ENCODE assay signal across 7 mouse cellular contexts in genomic region chr3:152089178-152089577, GRCm38 (mm10).
DNase-seq lines count a peak whose midpoint lies in the region; ATAC-seq and TF ChIP-seq lines count a peak whose summit lies in the region.

No protein-coding gene starts in this region.

- WGBS in liver, embryonic 12.5 days (ENCODE audit: insufficient replicate concordance) = 12% methylated on average over 4 of the region's 4 CpGs
- WGBS in hindbrain, embryonic 10.5 days = 6% methylated on average over 4 of the region's 4 CpGs
- 6% methylated on average over 4 of the region's 4 CpGs for WGBS in limb, embryonic 13.5 days
- 7% methylated on average over 4 of the region's 4 CpGs for WGBS in neural tube, embryonic 11.5 days

- TF ChIP-seq POLR2A in MEL (IDR thresholded peaks at IDR 0.05; ENCODE audit: control insufficient read depth in 1 of 2, insufficient read depth in 1 of 2, low read depth in 1 of 2, low read length in 2 of 2, poor library complexity in 1 of 2) = no peak

- ATAC-seq in liver, embryonic 12.5 days = no peak
- 0 out of 2 replicates have a peak, but pooled peaks have one; percentile 15 for ATAC-seq in limb, embryonic 13.5 days (ENCODE audit: low FRiP score, low read depth)
- ATAC-seq in neural tube, embryonic 11.5 days (ENCODE audit: insufficient read depth, low FRiP score, low TSS enrichment) = peak; percentile 62; the same call in 1 of the 2 replicates

- H3K9ac ChIP-seq in liver, embryonic 12.5 days = no peak overlapping the region
- no peak overlapping the region for H3K9ac ChIP-seq in MEL (ENCODE audit: control insufficient read depth, low read depth, low read length, poor library complexity, severe bottlenecking)
- no peak overlapping the region for H3K9ac ChIP-seq in limb, embryonic 13.5 days
- H3K9ac ChIP-seq in neural tube, embryonic 11.5 days (ENCODE audit: low read length) = no peak overlapping the region

- peak; percentile 83 to 92 (median 84) for TF ChIP-seq CTCF in MEL (IDR thresholded peaks at IDR 0.05 in 2 of 3, conservative IDR thresholded peaks at IDR 0.05 in 1 of 3; ENCODE audit: control insufficient read depth in 1 of 3, insufficient read depth in 1 of 3, low read depth in 2 of 3, low read length in 3 of 3, poor library complexity in 1 of 3, severe bottlenecking in 1 of 3)

- DNase-seq in liver = peak; percentile 45
- DNase-seq in MEL (ENCODE audit: low read depth, low spot score) = no peak
- peak; percentile 29 for DNase-seq in c-Kit-positive CD71-positive TER-119-positive erythroid progenitor cells, embryonic 14.5 days (ENCODE audit: low spot score)
- DNase-seq in hindbrain, embryonic 10.5 days (ENCODE audit: low spot score) = peak; percentile 45
- peak; percentile 41 for DNase-seq in neural tube, embryonic 11.5 days (ENCODE audit: low spot score)

- H3K27me3 ChIP-seq in liver, embryonic 12.5 days (replicated peaks) = peaks cover 15% of the 10 kb centered on the region; the same call in 1 of the 2 replicates
- H3K27me3 ChIP-seq in MEL (ENCODE audit: control insufficient read depth in 1 of 2, insufficient read depth in 2 of 2, low read length in 2 of 2) = no peaks in the 10 kb centered on the region; a peak in 2 of 4 replicates
- H3K27me3 ChIP-seq in hindbrain, embryonic 10.5 days (ENCODE audit: insufficient read depth, poor library complexity, severe bottlenecking) = 0 out of 2 replicates have a peak, but pooled peaks cover 5% of the 10 kb centered on the region
- H3K27me3 ChIP-seq in limb, embryonic 13.5 days = no peaks in the 10 kb centered on the region
- no peaks in the 10 kb centered on the region for H3K27me3 ChIP-seq in neural tube, embryonic 11.5 days (ENCODE audit: control insufficient read depth, insufficient read depth, low read length)

- no peak overlapping the region for H3K27ac ChIP-seq in liver, embryonic 12.5 days
- H3K27ac ChIP-seq in MEL (ENCODE audit: control insufficient read depth, low read depth, low read length) = no peak overlapping the region
- H3K27ac ChIP-seq in hindbrain, embryonic 10.5 days = no peak overlapping the region
- H3K27ac ChIP-seq in limb, embryonic 13.5 days = no peak overlapping the region
- no peak overlapping the region for H3K27ac ChIP-seq in neural tube, embryonic 11.5 days (ENCODE audit: low read depth, low read length)

- H3K4me2 ChIP-seq in liver, embryonic 12.5 days = no peak overlapping the region
- no peak overlapping the region; the same call in 1 of the 2 replicates for H3K4me2 ChIP-seq in limb, embryonic 13.5 days (replicated peaks)
- no peak overlapping the region for H3K4me2 ChIP-seq in neural tube, embryonic 11.5 days (ENCODE audit: low read depth)

- no peaks in the 10 kb centered on the region for H3K4me1 ChIP-seq in liver, embryonic 12.5 days
- no peaks in the 10 kb centered on the region for H3K4me1 ChIP-seq in MEL (ENCODE audit: control insufficient read depth in 1 of 2, insufficient read depth in 2 of 2, low read length in 2 of 2)
- no peaks in the 10 kb centered on the region; the same call in 1 of the 2 replicates for H3K4me1 ChIP-seq in hindbrain, embryonic 10.5 days (replicated peaks)
- no peaks in the 10 kb centered on the region for H3K4me1 ChIP-seq in limb, embryonic 13.5 days
- H3K4me1 ChIP-seq in neural tube, embryonic 11.5 days (ENCODE audit: control insufficient read depth, insufficient read depth, low read length) = no peaks in the 10 kb centered on the region

- TF ChIP-seq EP300 in MEL (IDR thresholded peaks at IDR 0.05; ENCODE audit: low read depth in 1 of 2, low read length in 2 of 2) = no peak

- no peaks in the 10 kb centered on the region for H3K79me2 ChIP-seq in MEL (ENCODE audit: control insufficient read depth, insufficient read depth, low read length, poor library complexity)

- no peaks in the 10 kb centered on the region for H3K9me3 ChIP-seq in liver, embryonic 12.5 days (replicated peaks)
- no peaks in the 10 kb centered on the region for H3K9me3 ChIP-seq in MEL (replicated peaks; ENCODE audit: insufficient read depth, low read length)
- H3K9me3 ChIP-seq in hindbrain, embryonic 10.5 days = no peaks in the 10 kb centered on the region
- H3K9me3 ChIP-seq in limb, embryonic 13.5 days = peaks cover 3% of the 10 kb centered on the region; the same call in 1 of the 2 replicates
- H3K9me3 ChIP-seq in neural tube, embryonic 11.5 days (ENCODE audit: control insufficient read depth, low read length) = no peaks in the 10 kb centered on the region

- no peak overlapping the region for H3K4me3 ChIP-seq in liver, embryonic 12.5 days
- no peak overlapping the region for H3K4me3 ChIP-seq in MEL (ENCODE audit: control insufficient read depth in 1 of 2, insufficient read depth in 1 of 2, low read depth in 2 of 2, low read length in 2 of 2)
- H3K4me3 ChIP-seq in hindbrain, embryonic 10.5 days = no peak overlapping the region
- H3K4me3 ChIP-seq in limb, embryonic 13.5 days = no peak overlapping the region
- H3K4me3 ChIP-seq in neural tube, embryonic 11.5 days (ENCODE audit: low read depth, low read length) = no peak overlapping the region

- no peaks in the 10 kb centered on the region for H3K36me3 ChIP-seq in liver, embryonic 12.5 days
- H3K36me3 ChIP-seq in MEL (ENCODE audit: control insufficient read depth in 1 of 2, insufficient read depth in 2 of 2, low read length in 2 of 2) = no peaks in the 10 kb centered on the region
- H3K36me3 ChIP-seq in hindbrain, embryonic 10.5 days = no peaks in the 10 kb centered on the region
- H3K36me3 ChIP-seq in limb, embryonic 13.5 days = no peaks in the 10 kb centered on the region
- no peaks in the 10 kb centered on the region for H3K36me3 ChIP-seq in neural tube, embryonic 11.5 days (ENCODE audit: control insufficient read depth, insufficient read depth, low read length)

- TF ChIP-seq RAD21 in MEL (IDR thresholded peaks at IDR 0.05; ENCODE audit: low read depth, low read length) = peak; percentile 90

TF ChIP-seq in MEL, 35 proteins besides CTCF, POLR2A, EP300 and RAD21:
- TF ChIP-seq CHD1 (IDR thresholded peaks at IDR 0.05; ENCODE audit: low read depth, low read length) (no peak), ZC3H11A (IDR thresholded peaks at IDR 0.05; ENCODE audit: low read depth, low read length) (peak; percentile 67), ELF1 (IDR thresholded peaks at IDR 0.05; ENCODE audit: low read depth, low read length) (0 out of 2 replicates have a peak, but pooled peaks have one; percentile 19), JUND (IDR thresholded peaks at IDR 0.05; ENCODE audit: low read depth, low read length) (no peak), MEF2A (IDR thresholded peaks at IDR 0.05; ENCODE audit: extremely low read depth, insufficient replicate concordance, low read depth, low read length, poor library complexity, severe bottlenecking) (no peak), UBTF (IDR thresholded peaks at IDR 0.05; ENCODE audit: borderline replicate concordance, insufficient read depth, low read depth, low read length) (no peak), MXI1 (IDR thresholded peaks at IDR 0.05; ENCODE audit: low read depth, low read length) (no peak), POLR2AphosphoS5 (IDR thresholded peaks at IDR 0.05; ENCODE audit: borderline replicate concordance, low read depth, low read length) (no peak), MAFK (IDR thresholded peaks at IDR 0.05; ENCODE audit: borderline replicate concordance, low read depth, low read length) (no peak), KAT2A (conservative IDR thresholded peaks at IDR 0.05; ENCODE audit: low read depth, low read length) (no peak), BHLHE40 (IDR thresholded peaks at IDR 0.05; ENCODE audit: borderline replicate concordance, low read depth, low read length) (no peak), SMC3 (IDR thresholded peaks at IDR 0.05; ENCODE audit: low read depth, low read length) (peak; percentile 76), NRF1 (IDR thresholded peaks at IDR 0.05; ENCODE audit: insufficient read depth, low read depth, low read length, poor library complexity, severe bottlenecking) (no peak), USF2 (IDR thresholded peaks at IDR 0.05; ENCODE audit: borderline replicate concordance in 1 of 2, insufficient read depth in 1 of 2, low read depth in 1 of 2, low read length in 2 of 2) (no peak), GABPA (IDR thresholded peaks at IDR 0.05; ENCODE audit: low read depth, low read length) (no peak), TBP (IDR thresholded peaks at IDR 0.05; ENCODE audit: low read depth, low read length) (no peak), MYC (IDR thresholded peaks at IDR 0.05; ENCODE audit: low read depth, low read length) (no peak)
TF ChIP-seq in MEL: peak in this region for 3.
